Mouse (Mus musculus) embryonic fibroblast, embryonic 13.5 days (primary cell): ENCODE results near the gene Erbb2.

Source experiments
- CTCF ChIP-seq: IDR thresholded peaks from 2 replicates; pipeline ENCODE4 v1.5.1; 2011; ENCODE audit warnings: mild to moderate bottlenecking, control low read depth, low read length, moderate library complexity, borderline replicate concordance; ENCODE audit not compliant: insufficient read depth
- POLR2A ChIP-seq: IDR thresholded peaks from 2 replicates; pipeline ENCODE4 v1.6.1; 2011; ENCODE audit warnings: low read depth, mild to moderate bottlenecking, control low read depth, low read length, moderate library complexity

DNA sequence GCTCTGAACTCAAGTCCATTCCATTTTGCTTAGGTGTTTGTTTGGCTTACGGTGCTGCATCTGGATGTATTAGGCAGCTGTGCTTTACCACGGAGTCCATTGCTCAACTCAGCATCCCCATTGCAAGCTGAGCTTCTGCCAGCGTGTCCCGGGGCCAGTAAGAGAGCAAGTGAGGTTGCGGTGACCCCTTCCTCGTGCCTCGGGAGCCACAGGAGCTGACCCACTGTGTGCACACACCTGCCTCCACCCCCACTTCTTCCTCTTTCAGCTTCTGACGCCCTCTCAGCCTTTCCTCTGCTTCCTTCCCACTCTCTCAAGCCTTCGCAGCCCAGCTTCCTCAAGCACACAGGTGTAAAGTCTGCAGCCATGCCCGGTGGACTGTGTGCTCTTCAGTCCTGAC, 46.0 kb upstream of the Erbb2 start:
- no peak for TF ChIP-seq POLR2A
- TF ChIP-seq CTCF, result no peak
